Mouse (Mus musculus) midbrain, embryonic 15.5 days (tissue): ENCODE data around the gene Schip1. TPM values are rescaled to one million over a fixed set of nuclear protein-coding genes. Genes with fewer than 3 reads are reported as not detected.

Experiments used
- ATAC-seq: fragments of 200-750 bp; cut with Nextera tagmentation; replicated peaks from 2 replicates; pipeline ENCODE4 v1.8.0; 2017; ENCODE audit warnings: moderate TSS enrichment
- H3K27ac ChIP-seq: fragments of 300-500 bp; sonication (generic); 2 replicates; pipeline ENCODE4 v1.5.1; 2015; ENCODE audit warnings: mild to moderate bottlenecking, inconsistent platforms
- H3K27me3 ChIP-seq: fragments of 300-500 bp; sonication (generic); replicated peaks from 2 replicates; pipeline ENCODE4 v1.6.1; 2015; ENCODE audit warnings: inconsistent platforms
- H3K36me3 ChIP-seq: fragments of 300-500 bp; sonication (generic); replicated peaks from 2 replicates; pipeline ENCODE4 v1.6.1; 2015; ENCODE audit warnings: inconsistent platforms
- H3K4me1 ChIP-seq: fragments of 300-500 bp; sonication (generic); 2 replicates; pipeline ENCODE4 v1.6.1; 2015; ENCODE audit warnings: inconsistent platforms
- H3K4me2 ChIP-seq: fragments of 300-500 bp; sonication (generic); 2 replicates; pipeline ENCODE4 v1.6.1; 2015; ENCODE audit warnings: inconsistent platforms, mild to moderate bottlenecking, moderate library complexity
- H3K4me3 ChIP-seq: fragments of 300-500 bp; sonication (generic); 2 replicates; pipeline ENCODE4 v1.5.1; 2015; ENCODE audit warnings: mild to moderate bottlenecking, inconsistent platforms
- H3K9ac ChIP-seq: fragments of 300-500 bp; sonication (generic); 2 replicates; pipeline ENCODE4 v1.6.1; 2015; ENCODE audit warnings: mild to moderate bottlenecking, inconsistent platforms
- H3K9me3 ChIP-seq: fragments of 300-500 bp; sonication (generic); 2 replicates; pipeline ENCODE4 v1.6.1; 2016; ENCODE audit warnings: inconsistent platforms
- WGBS: fragments of 180-500 bp; shearing (Covaris S2); methylation state at CpG from one replicate; pipeline ENCODE4 v1.1.7; 2015; ENCODE audit warnings: mixed read lengths; 5-methylcytosine and 5-hydroxymethylcytosine counted together
- polyA plus RNA-seq: library from polyadenylated mRNA; unstranded; fragments of >200 nt; fragmentation: Nextera tagmentation; extraction: Ambion mirVana; gene quantifications from 2 replicates; pipeline ENCODE4 v1.2.1, GENCODE M21; 2015

The Schip1 gene
- polyA plus RNA-seq, 1 experiment from 2014 or later: 129 TPM

DNA sequence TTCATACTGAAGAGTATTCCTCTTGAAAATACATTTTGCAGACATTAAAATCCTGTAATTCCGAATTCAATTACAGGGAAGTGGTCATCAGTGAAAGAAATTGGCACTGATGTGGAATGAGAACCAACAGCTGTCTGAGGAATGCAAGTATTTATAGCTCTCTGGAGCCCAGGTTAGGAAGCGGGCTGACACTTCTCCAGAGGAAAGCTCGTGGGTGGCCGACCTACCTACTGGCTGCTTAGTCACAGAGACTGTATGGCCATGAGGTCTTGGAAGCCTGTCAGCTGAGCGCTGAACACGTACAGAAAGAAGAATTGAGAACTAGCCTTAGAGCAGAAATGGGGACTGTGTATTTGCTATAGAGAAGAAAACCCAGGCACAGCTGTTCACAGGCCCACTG is 545.4 kb downstream of the Schip1 start:
- Histone ChIP-seq H3K36me3 (no peaks in the 10 kb centered on the region), H3K9me3 (no peaks in the 10 kb centered on the region), H3K4me2 (no peak overlapping the region), H3K4me1 (peaks cover 10% of the 10 kb centered on the region), H3K27ac (no peak overlapping the region), H3K4me3 (no peak overlapping the region), H3K27me3 (no peaks in the 10 kb centered on the region), H3K9ac (no peak overlapping the region)
- WGBS: 77% methylated on average over 6 of the region's 6 CpGs
- no peak for ATAC-seq

DNA sequence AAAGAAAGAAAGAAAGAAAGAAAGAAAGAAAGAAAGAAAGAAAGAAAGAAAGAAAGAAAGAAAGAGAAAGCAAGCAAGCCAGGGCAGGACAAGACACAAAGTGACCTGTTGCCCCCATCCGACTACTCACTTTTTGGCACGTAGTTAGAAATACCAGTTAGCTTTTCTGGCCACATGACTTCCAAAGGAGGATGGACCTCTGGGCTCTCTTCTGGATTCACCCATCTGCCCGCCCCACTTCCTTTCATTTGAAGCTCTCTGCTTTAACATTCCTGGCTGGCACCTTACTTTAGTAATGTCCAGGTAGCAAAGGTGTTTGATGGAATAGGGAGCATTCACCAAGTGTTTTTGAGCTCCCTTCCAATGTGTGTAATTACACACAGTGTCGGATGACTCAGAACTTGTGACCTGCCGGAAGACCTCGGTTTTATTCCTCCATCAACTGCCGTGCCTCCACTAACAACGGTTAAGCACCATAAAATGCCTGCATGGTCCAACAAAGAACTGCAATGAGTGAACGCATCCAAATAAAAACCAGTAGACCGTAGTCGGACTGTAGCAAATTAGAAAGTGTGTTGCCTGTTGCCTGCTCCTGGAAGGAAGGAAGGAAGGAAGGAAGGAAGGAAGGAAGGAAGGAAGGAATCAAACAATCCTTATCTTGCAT is 546.1 kb downstream of the Schip1 start:
- Histone ChIP-seq H3K4me1 (peaks cover 5% of the 10 kb centered on the region; the same call in 1 of the 2 replicates), H3K9me3 (no peaks in the 10 kb centered on the region), H3K27me3 (no peaks in the 10 kb centered on the region), H3K27ac (no peak overlapping the region), H3K4me3 (no peak overlapping the region), H3K4me2 (no peak overlapping the region), H3K36me3 (no peaks in the 10 kb centered on the region), H3K9ac (no peak overlapping the region)
- ATAC-seq: no peak
- 86% methylated on average over 11 of the region's 11 CpGs for WGBS

DNA sequence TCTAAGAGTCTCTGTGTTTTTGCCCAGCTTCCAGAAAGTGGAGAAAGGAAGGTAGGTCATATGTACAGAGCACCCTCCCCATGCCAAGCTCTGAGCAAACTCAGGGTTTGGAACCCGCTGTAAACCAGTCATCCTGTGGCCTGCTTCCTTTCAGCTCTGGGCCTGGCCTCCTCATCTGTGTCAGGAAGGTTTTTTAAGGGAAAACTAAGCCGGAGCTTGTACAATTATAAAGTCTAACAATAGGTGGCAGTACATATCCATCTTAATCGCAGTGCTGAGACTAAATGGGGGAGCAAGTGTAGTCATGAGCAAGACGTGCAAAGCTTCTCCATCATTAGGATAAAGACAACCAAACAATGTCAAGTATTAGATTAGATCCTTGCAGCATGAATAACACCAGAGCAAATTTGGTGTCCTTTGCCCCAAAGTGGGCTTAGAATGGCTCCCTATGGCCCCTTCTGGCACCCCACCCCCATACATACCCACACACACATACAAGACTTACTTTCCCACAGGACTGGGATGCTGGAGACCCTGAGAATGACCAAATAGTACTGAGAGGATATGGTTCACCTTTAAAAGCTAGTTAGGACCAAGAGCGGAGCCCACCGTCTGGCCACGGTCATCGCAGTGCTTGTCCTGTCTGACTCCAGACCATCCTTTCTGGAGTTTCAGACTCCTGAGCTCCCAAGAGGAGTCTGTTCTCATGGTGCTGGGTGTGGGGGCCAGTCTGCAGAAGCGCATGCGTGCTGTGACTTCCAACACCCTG is 550.6 kb downstream of the Schip1 start:
- Histone ChIP-seq H3K4me1 (peaks cover 5% of the 10 kb centered on the region; the same call in 1 of the 2 replicates), H3K9ac (no peak overlapping the region), H3K4me3 (no peak overlapping the region), H3K9me3 (no peaks in the 10 kb centered on the region), H3K27me3 (no peaks in the 10 kb centered on the region), H3K36me3 (no peaks in the 10 kb centered on the region), H3K4me2 (no peak overlapping the region), H3K27ac (no peak overlapping the region)
- 66% methylated on average over 10 of the region's 10 CpGs for WGBS
- ATAC-seq: 0 out of 2 replicates have a peak, but pooled peaks have one; percentile 15

DNA sequence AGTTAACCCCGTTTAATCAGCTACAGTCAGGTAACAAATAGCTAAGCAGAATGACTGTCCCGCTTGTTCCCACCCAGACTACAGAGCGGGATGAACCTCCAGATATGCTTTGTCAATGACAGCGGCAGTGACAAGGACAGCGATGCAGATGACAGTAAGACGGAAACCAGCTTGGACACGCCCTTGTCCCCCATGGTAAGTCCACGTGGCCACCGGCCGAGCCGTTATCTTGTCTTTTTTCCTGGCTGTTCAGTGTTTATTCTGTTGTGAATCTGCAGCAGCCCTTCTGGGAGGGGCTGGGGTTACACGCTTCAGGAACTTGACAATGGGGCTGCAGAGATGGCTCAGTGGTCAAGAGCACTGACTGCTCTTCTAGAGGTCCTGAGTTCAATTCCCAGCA is 551.8 kb downstream of the Schip1 start:
- Histone ChIP-seq H3K4me1 (peaks cover 5% of the 10 kb centered on the region; the same call in 1 of the 2 replicates), H3K27me3 (no peaks in the 10 kb centered on the region), H3K4me2 (no peak overlapping the region), H3K9ac (no peak overlapping the region), H3K27ac (no peak overlapping the region), H3K36me3 (peaks cover 8% of the 10 kb centered on the region), H3K9me3 (no peaks in the 10 kb centered on the region), H3K4me3 (no peak overlapping the region)
- 95% methylated on average over 12 of the region's 12 CpGs for WGBS
- no peak for ATAC-seq

DNA sequence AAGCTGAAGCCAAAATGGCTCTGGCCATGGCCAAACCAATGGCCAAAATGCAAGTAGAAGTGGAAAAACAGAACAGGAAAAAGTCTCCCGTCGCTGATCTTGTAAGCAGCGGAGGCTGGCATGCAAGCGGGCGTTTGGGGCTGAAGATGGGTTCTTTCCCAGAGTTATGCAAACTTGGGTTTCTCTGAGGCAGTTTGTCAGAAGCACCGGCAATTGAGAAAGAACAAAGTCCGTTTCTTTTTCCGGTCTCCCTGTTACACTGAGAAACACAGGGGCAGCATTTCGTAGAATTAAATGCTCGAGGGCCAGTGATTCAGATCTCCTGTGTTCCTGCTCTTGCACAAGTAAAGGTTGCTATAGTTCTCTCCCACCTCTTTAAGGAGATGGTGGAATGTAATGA is 553.1 kb downstream of the Schip1 start:
- no peak overlapping the region for H3K4me2 ChIP-seq
- H3K4me1 ChIP-seq: peaks cover 5% of the 10 kb centered on the region; the same call in 1 of the 2 replicates
- H3K27me3 ChIP-seq: no peaks in the 10 kb centered on the region
- no peak overlapping the region for H3K4me3 ChIP-seq
- H3K36me3 ChIP-seq: peaks cover 11% of the 10 kb centered on the region
- 93% methylated on average over 10 of the region's 10 CpGs for WGBS
- H3K9ac ChIP-seq: no peak overlapping the region
- H3K9me3 ChIP-seq: no peaks in the 10 kb centered on the region
- no peak for ATAC-seq
- H3K27ac ChIP-seq: no peak overlapping the region

GRCm38 (mm10) chr3:68619097-68619496 is 554.5 kb downstream of the Schip1 start:
- Histone ChIP-seq H3K9ac (no peak overlapping the region), H3K4me2 (no peak overlapping the region), H3K4me3 (no peak overlapping the region), H3K9me3 (no peaks in the 10 kb centered on the region), H3K27me3 (no peaks in the 10 kb centered on the region), H3K27ac (no peak overlapping the region), H3K4me1 (peaks cover 1% of the 10 kb centered on the region; the same call in 1 of the 2 replicates), H3K36me3 (peaks cover 11% of the 10 kb centered on the region)
- ATAC-seq: no peak
- 80% methylated on average over 5 of the region's 5 CpGs for WGBS

- Histone ChIP-seq H3K9me3 (no peaks in the 10 kb centered on the region), H3K9ac (no peak overlapping the region), H3K36me3 (peaks cover 24% of the 10 kb centered on the region), H3K4me1 (no peaks in the 10 kb centered on the region), H3K4me3 (no peak overlapping the region), H3K4me2 (no peak overlapping the region), H3K27ac (no peak overlapping the region), H3K27me3 (no peaks in the 10 kb centered on the region)
- no peak for ATAC-seq
- WGBS: 90% methylated on average over 3 of the region's 3 CpGs
Observed at GRCm38 (mm10) chr3:68621971-68622370, 557.4 kb downstream of the Schip1 start.

DNA sequence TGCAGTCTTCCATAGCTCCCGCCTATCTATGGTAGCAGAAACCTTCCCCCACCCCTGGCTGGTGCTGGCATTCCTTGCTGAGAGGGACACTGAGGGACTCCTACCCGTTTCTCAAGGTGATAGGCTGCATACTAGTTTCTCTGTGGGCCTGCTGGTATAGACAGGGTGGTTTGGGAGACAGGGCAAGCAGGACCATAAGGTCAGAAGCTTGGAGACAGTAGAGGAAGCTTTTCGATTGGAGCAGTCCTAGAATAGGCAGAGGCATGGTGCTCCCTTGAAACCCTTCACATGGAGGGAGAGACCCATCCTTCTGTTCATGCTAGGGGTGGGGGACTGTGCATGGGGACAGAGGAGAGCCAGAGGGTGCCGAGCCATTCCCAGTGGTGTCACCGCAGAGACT is 558.4 kb downstream of the Schip1 start:
- H3K27me3 ChIP-seq: no peaks in the 10 kb centered on the region
- H3K36me3 ChIP-seq: peaks cover 28% of the 10 kb centered on the region
- WGBS: 93% methylated on average over 5 of the region's 5 CpGs
- ATAC-seq: no peak
- H3K4me3 ChIP-seq: no peak overlapping the region
- H3K27ac ChIP-seq: no peak overlapping the region
- H3K9ac ChIP-seq: no peak overlapping the region
- no peaks in the 10 kb centered on the region for H3K9me3 ChIP-seq
- no peaks in the 10 kb centered on the region for H3K4me1 ChIP-seq
- H3K4me2 ChIP-seq: no peak overlapping the region

DNA sequence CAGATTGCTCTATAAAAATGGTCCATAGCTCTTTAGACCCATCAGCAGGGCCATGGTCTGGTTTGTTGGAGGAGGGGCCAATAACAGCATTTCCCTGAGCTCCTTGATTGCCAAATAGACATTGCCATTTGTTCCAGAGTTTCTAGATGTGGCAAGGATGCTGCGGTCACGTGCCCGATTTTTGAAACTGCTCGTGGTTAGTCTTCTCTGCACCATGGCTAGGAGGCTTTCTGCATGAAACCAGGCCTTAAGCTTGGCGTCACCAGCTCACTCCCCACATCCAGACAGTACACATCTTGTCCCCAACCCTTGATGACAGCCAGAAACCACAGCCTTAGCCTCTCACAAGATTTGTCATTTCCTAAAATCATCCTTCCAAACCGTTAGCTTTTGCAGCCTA is 559.9 kb downstream of the Schip1 start:
- WGBS: 90% methylated on average over 6 of the region's 6 CpGs
- no peak overlapping the region for H3K4me2 ChIP-seq
- peaks cover 28% of the 10 kb centered on the region for H3K36me3 ChIP-seq
- no peak overlapping the region for H3K9ac ChIP-seq
- no peak overlapping the region for H3K27ac ChIP-seq
- no peak overlapping the region for H3K4me3 ChIP-seq
- H3K9me3 ChIP-seq: no peaks in the 10 kb centered on the region
- H3K27me3 ChIP-seq: no peaks in the 10 kb centered on the region
- H3K4me1 ChIP-seq: no peaks in the 10 kb centered on the region
- no peak for ATAC-seq

DNA sequence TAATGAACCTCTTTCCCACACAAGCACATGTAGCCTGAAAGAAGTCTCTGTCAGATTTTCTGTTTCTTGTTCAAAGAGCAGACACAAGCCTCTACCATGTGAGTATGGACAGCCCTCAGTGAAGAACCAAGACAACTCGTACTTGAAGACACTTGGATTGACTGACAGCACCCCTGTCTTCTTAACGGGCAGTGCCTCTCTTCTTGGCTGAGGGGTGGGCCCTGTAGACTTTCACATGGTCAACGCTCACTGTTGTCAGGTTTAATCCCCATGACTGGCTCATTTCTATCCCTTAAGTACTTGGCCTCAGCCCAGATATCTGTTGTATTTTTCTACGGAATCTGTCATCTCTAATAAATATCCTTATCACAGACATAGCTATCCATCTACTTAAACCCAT is 565.7 kb downstream of the Schip1 start:
- no peak overlapping the region for H3K27ac ChIP-seq
- H3K4me1 ChIP-seq: no peaks in the 10 kb centered on the region
- H3K27me3 ChIP-seq: no peaks in the 10 kb centered on the region
- H3K4me2 ChIP-seq: no peak overlapping the region
- no peak overlapping the region for H3K9ac ChIP-seq
- ATAC-seq: peak; percentile 43; the same call in 1 of the 2 replicates
- H3K4me3 ChIP-seq: no peak overlapping the region
- 59% methylated on average over 4 of the region's 4 CpGs for WGBS
- no peaks in the 10 kb centered on the region for H3K9me3 ChIP-seq
- peaks cover 16% of the 10 kb centered on the region for H3K36me3 ChIP-seq

- Histone ChIP-seq H3K4me2 (no peak overlapping the region), H3K4me1 (no peaks in the 10 kb centered on the region), H3K27ac (no peak overlapping the region), H3K9me3 (no peaks in the 10 kb centered on the region), H3K36me3 (peaks cover 13% of the 10 kb centered on the region; the same call in 1 of the 2 replicates), H3K27me3 (no peaks in the 10 kb centered on the region), H3K9ac (no peak overlapping the region), H3K4me3 (no peak overlapping the region)
- no peak for ATAC-seq
- 41% methylated on average over 3 of the region's 3 CpGs for WGBS
Observed at GRCm38 (mm10) chr3:68630821-68631220, 566.2 kb downstream of the Schip1 start.

DNA sequence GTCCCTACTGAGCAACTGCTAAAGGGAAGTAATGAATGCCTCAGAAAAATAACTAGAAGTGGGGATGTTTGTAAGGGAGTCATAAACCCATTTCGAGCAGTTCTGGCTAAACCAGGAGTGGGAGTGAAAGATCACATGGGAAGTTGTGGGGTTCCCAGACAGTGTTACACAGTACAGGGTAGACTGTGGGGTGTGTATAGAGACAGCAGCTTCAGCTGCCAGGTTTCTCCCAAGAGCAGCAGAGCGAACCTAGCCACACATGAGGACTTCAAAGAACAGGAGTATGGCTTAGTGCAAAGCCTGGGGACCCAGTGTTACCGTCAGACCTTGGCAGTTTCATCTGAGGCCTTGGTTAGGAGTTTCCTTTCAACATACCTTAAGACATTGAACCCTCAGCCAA is 568.1 kb downstream of the Schip1 start:
- no peaks in the 10 kb centered on the region for H3K27me3 ChIP-seq
- no peak for ATAC-seq
- H3K4me1 ChIP-seq: no peaks in the 10 kb centered on the region
- no peaks in the 10 kb centered on the region for H3K9me3 ChIP-seq
- 89% methylated on average over 3 of the region's 3 CpGs for WGBS
- H3K4me3 ChIP-seq: no peak overlapping the region
- H3K27ac ChIP-seq: no peak overlapping the region
- no peak overlapping the region for H3K9ac ChIP-seq
- no peak overlapping the region for H3K4me2 ChIP-seq
- no peaks in the 10 kb centered on the region for H3K36me3 ChIP-seq

GRCm38 (mm10) chr3:68633577-68633976 is 569.0 kb downstream of the Schip1 start:
- Histone ChIP-seq H3K4me2 (no peak overlapping the region), H3K27me3 (no peaks in the 10 kb centered on the region), H3K4me3 (no peak overlapping the region), H3K9ac (no peak overlapping the region), H3K9me3 (no peaks in the 10 kb centered on the region), H3K36me3 (no peaks in the 10 kb centered on the region), H3K4me1 (no peaks in the 10 kb centered on the region), H3K27ac (no peak overlapping the region)
- no peak for ATAC-seq
- 92% methylated on average over 4 of the region's 4 CpGs for WGBS
